Mouse (Mus musculus) hindbrain, postnatal 0 days (tissue): ENCODE results near the gene Pop7. TPM values are rescaled to one million over a fixed set of nuclear protein-coding genes. Genes with fewer than 3 reads are reported as not detected.
A peak's percentile ranks its signal among the peaks of the same experiment; 100 is the strongest.

Experiments
- ATAC-seq: fragments of 200-750 bp; cut with Nextera tagmentation; 2 replicates; pipeline ENCODE4 v1.8.0; 2017; ENCODE audit warnings: mild to moderate bottlenecking, moderate TSS enrichment, moderate library complexity
- DNase-seq: peaks from one replicate; pipeline ENCODE4 v3.0.0-alpha.2; 2015; ENCODE audit warnings: low spot score
- H3K27ac ChIP-seq: fragments of 300-500 bp; sonication (generic); 2 replicates; pipeline ENCODE4 v1.5.1; 2014; ENCODE audit warnings: mild to moderate bottlenecking
- H3K27me3 ChIP-seq: fragments of 300-500 bp; sonication (generic); 2 replicates; pipeline ENCODE4 v1.6.1; 2014; ENCODE audit warnings: low read length, mixed read lengths; ENCODE audit not compliant: insufficient read depth
- H3K36me3 ChIP-seq: fragments of 300-500 bp; sonication (generic); 2 replicates; pipeline ENCODE4 v1.6.1; 2014; ENCODE audit warnings: low read length, mixed read lengths; ENCODE audit not compliant: insufficient read depth
- H3K4me1 ChIP-seq: fragments of 300-500 bp; sonication (generic); 2 replicates; pipeline ENCODE4 v1.6.1; 2014; ENCODE audit warnings: antibody characterized with exemption, low read length, mixed read lengths; ENCODE audit not compliant: insufficient read depth
- H3K4me2 ChIP-seq: fragments of 300-500 bp; sonication (generic); 2 replicates; pipeline ENCODE4 v1.6.1; 2014; ENCODE audit warnings: low read depth, mild to moderate bottlenecking, low read length, moderate library complexity, mixed read lengths
- H3K4me3 ChIP-seq: fragments of 300-500 bp; sonication (generic); 2 replicates; pipeline ENCODE4 v1.5.1; 2014; ENCODE audit warnings: low read length
- H3K9ac ChIP-seq: fragments of 300-500 bp; sonication (generic); replicated peaks from 2 replicates; pipeline ENCODE4 v1.6.1; 2014; ENCODE audit warnings: mild to moderate bottlenecking, low read length, moderate library complexity, mixed read lengths
- H3K9me3 ChIP-seq: fragments of 300-500 bp; sonication (generic); 2 replicates; pipeline ENCODE4 v1.6.1; 2016; ENCODE audit warnings: low read length, mixed read lengths
- CTCF ChIP-seq: IDR thresholded peaks from 2 replicates; pipeline ENCODE4 v1.5.1; 2016; ENCODE audit warnings: antibody characterized with exemption, control low read depth, low read depth
- WGBS: fragments of 180-500 bp; shearing (Covaris S2); extraction: QIAGEN DNeasy Blood & Tissue Kit; methylation state at CpG from one replicate; pipeline ENCODE4 v1.1.7; 2014; 5-methylcytosine and 5-hydroxymethylcytosine counted together
- polyA plus RNA-seq: library from polyadenylated mRNA; unstranded; fragments of >200 nt; fragmentation: Nextera tagmentation; extraction: Ambion mirVana; gene quantifications from 2 replicates; pipeline ENCODE4 v1.2.1, GENCODE M21; 2015
- total RNA-seq: library from RNA; depleted of rRNA; stranded (reverse); fragments of >200 nt; gene quantifications from 2 replicates; pipeline ENCODE4 v1.2.3, GENCODE M21; 2014

Gene Pop7
- total and polyA plus RNA-seq, 2 experiments from 2014 or later: 83.5 to 85.3 TPM

DNA sequence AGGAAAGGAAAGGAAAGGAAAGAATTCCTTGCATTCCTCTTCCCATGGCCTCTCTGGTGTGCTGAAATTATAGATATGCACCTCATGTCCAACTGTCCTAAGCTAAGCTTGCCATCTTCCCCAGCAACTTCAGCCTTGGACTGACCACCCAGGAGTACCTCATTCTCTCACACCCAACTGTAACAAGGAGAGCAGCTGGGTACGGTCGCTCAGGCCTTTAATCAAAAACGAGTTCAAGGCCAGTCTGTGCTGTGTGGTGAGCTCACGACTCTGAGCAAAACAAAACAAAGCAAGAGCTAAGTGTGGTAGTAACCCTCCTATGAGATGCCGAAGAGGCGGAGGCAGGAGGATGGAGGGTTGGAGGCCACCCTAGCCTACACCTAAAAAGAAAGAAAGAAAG lies 38.7 kb upstream of the Pop7 start:
- WGBS: 74% methylated on average over 6 of the region's 6 CpGs

GRCm38 (mm10) chr5:137539291-137539801 lies 37.0 kb upstream of the Pop7 start:
- peak overlapping the region; percentile 7; the same call in 1 of the 2 replicates for H3K27ac ChIP-seq
- TF ChIP-seq CTCF: no peak
- DNase-seq: peak; percentile 85
- no peaks in the 10 kb centered on the region for H3K36me3 ChIP-seq
- 0 out of 2 replicates have a peak overlapping the region, but pooled peaks have one; percentile 18 for H3K4me2 ChIP-seq
- H3K4me3 ChIP-seq: no peak overlapping the region
- no peaks in the 10 kb centered on the region for H3K27me3 ChIP-seq
- no peaks in the 10 kb centered on the region for H3K9me3 ChIP-seq
- WGBS: 28% methylated on average over 7 of the region's 7 CpGs
- peaks cover 6% of the 10 kb centered on the region for H3K4me1 ChIP-seq
- no peak overlapping the region for H3K9ac ChIP-seq
- ATAC-seq: peak; percentile 72

More for the DNA sequence above, 38.7 kb upstream of the Pop7 start:
- H3K4me1 ChIP-seq: peaks cover 6% of the 10 kb centered on the region
- no peaks in the 10 kb centered on the region for H3K27me3 ChIP-seq
- DNase-seq: no peak
- H3K27ac ChIP-seq: no peak overlapping the region
- H3K4me3 ChIP-seq: no peak overlapping the region
- no peak for TF ChIP-seq CTCF
- H3K4me2 ChIP-seq: no peak overlapping the region
- ATAC-seq: no peak
- H3K36me3 ChIP-seq: no peaks in the 10 kb centered on the region
- H3K9ac ChIP-seq: no peak overlapping the region
- H3K9me3 ChIP-seq: no peaks in the 10 kb centered on the region

- TF ChIP-seq CTCF: no peak
Measured at GRCm38 (mm10) chr5:137537461-137537860, 35.1 kb upstream of the Pop7 start.

GRCm38 (mm10) chr5:137535318-137535717 lies 33.0 kb upstream of the Pop7 start:
- H3K27me3 ChIP-seq: no peaks in the 10 kb centered on the region
- TF ChIP-seq CTCF: no peak
- whole genome bisulfite sequencing: 84% methylated on average over 9 of the region's 9 CpGs
- H3K4me1 ChIP-seq: peaks cover 9% of the 10 kb centered on the region
- no peaks in the 10 kb centered on the region for H3K9me3 ChIP-seq
- no peak overlapping the region for H3K4me3 ChIP-seq
- no peaks in the 10 kb centered on the region for H3K36me3 ChIP-seq
- ATAC-seq: no peak
- H3K4me2 ChIP-seq: no peak overlapping the region
- DNase-seq: no peak
- H3K27ac ChIP-seq: no peak overlapping the region
- no peak overlapping the region for H3K9ac ChIP-seq

More at GRCm38 (mm10) chr5:137537461-137537860, 35.1 kb upstream of the Pop7 start:
- no peak overlapping the region for H3K4me2 ChIP-seq
- no peak for ATAC-seq
- no peak overlapping the region for H3K4me3 ChIP-seq
- peaks cover 6% of the 10 kb centered on the region for H3K4me1 ChIP-seq
- H3K27ac ChIP-seq: no peak overlapping the region
- no peak for DNase-seq
- no peaks in the 10 kb centered on the region for H3K36me3 ChIP-seq
- no peak overlapping the region for H3K9ac ChIP-seq
- 63% methylated on average over 4 of the region's 4 CpGs for WGBS
- no peaks in the 10 kb centered on the region for H3K27me3 ChIP-seq
- H3K9me3 ChIP-seq: no peaks in the 10 kb centered on the region

DNA sequence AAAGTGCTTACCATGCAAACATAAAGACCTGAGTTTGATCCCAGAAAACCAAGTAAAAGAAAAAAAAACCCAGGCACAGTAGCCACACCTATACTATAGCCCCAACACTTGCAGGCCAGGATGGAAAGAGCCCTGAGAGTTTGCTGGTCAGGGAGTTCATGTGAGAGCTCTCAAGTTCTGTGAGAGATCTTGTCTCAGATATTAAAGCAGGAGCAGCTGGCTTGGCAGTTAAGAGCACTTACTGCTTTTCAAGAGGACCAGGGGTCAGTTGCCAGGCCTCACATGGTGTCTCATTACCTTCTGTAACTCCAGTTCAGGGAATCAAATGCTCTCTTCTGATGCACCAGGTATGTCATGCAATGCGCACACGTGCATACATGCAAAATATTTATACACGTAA lies 32.4 kb upstream of the Pop7 start:
- Histone ChIP-seq H3K36me3 (no peaks in the 10 kb centered on the region), H3K4me3 (no peak overlapping the region), H3K4me1 (peaks cover 14% of the 10 kb centered on the region), H3K27ac (no peak overlapping the region), H3K9me3 (no peaks in the 10 kb centered on the region), H3K9ac (no peak overlapping the region), H3K27me3 (no peaks in the 10 kb centered on the region), H3K4me2 (no peak overlapping the region)
- WGBS: 93% methylated on average over 3 of the region's 3 CpGs
- DNase-seq (no peak), ATAC-seq (no peak)
- TF ChIP-seq CTCF: no peak

GRCm38 (mm10) chr5:137533117-137533827 lies 31.0 kb upstream of the Pop7 start, which contains the start of the genes Epo and Gnb2:
Epo (minus strand) TSS chr5:137533242.
Gnb2 (minus strand) TSS chr5:137533510.
- Histone ChIP-seq H3K36me3 (peaks cover 12% of the 10 kb centered on the region), H3K27me3 (no peaks in the 10 kb centered on the region), H3K9me3 (no peaks in the 10 kb centered on the region), H3K9ac (peak within 1 kb of the TSS; percentile 97), H3K27ac (peak within 1 kb of the TSS; percentile 97), H3K4me1 (peaks cover 12% of the 10 kb centered on the region; the same call in 1 of the 2 replicates), H3K4me2 (peak within 1 kb of the TSS; percentile 97), H3K4me3 (peak within 1 kb of the TSS; percentile 80)
- ATAC-seq (peak; percentile 78), DNase-seq (peak; percentile 99)
- peak; percentile 2; the same call in 1 of the 2 replicates for TF ChIP-seq CTCF
- WGBS: under 1% methylated on average over 37 of the region's 40 CpGs

- DNase-seq (no peak), ATAC-seq (peak; percentile 28; the same call in 1 of the 2 replicates)
- Histone ChIP-seq H3K4me2 (peak overlapping the region; percentile 97), H3K27ac (peak overlapping the region; percentile 97), H3K4me1 (peaks cover 12% of the 10 kb centered on the region; the same call in 1 of the 2 replicates), H3K9me3 (no peaks in the 10 kb centered on the region), H3K9ac (peak overlapping the region; percentile 97), H3K36me3 (peaks cover 15% of the 10 kb centered on the region), H3K4me3 (peak overlapping the region; percentile 80), H3K27me3 (no peaks in the 10 kb centered on the region)
- under 1% methylated on average over 12 of the region's 12 CpGs for WGBS
- no peak for TF ChIP-seq CTCF
Measured at GRCm38 (mm10) chr5:137532808-137533116, 30.4 kb upstream of the Pop7 start.
